Mouse (Mus musculus) heart, embryonic 11.5 days (tissue): ENCODE measurements around the gene Atxn1l. TPM values are rescaled to one million over a fixed set of nuclear protein-coding genes. Genes with fewer than 3 reads are reported as not detected.

Source experiments
- ATAC-seq: fragments of 200-750 bp; cut with Nextera tagmentation; replicated peaks from 2 replicates; pipeline ENCODE4 v1.8.0; 2017; ENCODE audit warnings: moderate library complexity; ENCODE audit not compliant: insufficient number of reproducible peaks, low FRiP score, low TSS enrichment
- H3K27ac ChIP-seq: fragments of 300-500 bp; sonication (generic); 2 replicates; pipeline ENCODE4 v1.5.1; 2014; ENCODE audit warnings: mild to moderate bottlenecking, low read depth, low read length
- H3K27me3 ChIP-seq: fragments of 300-500 bp; sonication (generic); 2 replicates; pipeline ENCODE4 v1.6.1; 2014; ENCODE audit warnings: mild to moderate bottlenecking, low read length, mixed read lengths; ENCODE audit not compliant: control insufficient read depth, insufficient read depth
- H3K36me3 ChIP-seq: fragments of 300-500 bp; sonication (generic); 2 replicates; pipeline ENCODE4 v1.6.1; 2014; ENCODE audit warnings: mild to moderate bottlenecking, low read length, moderate library complexity, mixed read lengths; ENCODE audit not compliant: control insufficient read depth, insufficient read depth
- H3K4me1 ChIP-seq: fragments of 300-500 bp; sonication (generic); 2 replicates; pipeline ENCODE4 v1.6.1; 2014; ENCODE audit warnings: low read length; ENCODE audit not compliant: control insufficient read depth, insufficient read depth
- H3K4me2 ChIP-seq: fragments of 300-500 bp; sonication (generic); 2 replicates; pipeline ENCODE4 v1.6.1; 2014; ENCODE audit warnings: mild to moderate bottlenecking, moderate library complexity
- H3K4me3 ChIP-seq: fragments of 300-500 bp; sonication (generic); 2 replicates; pipeline ENCODE4 v1.5.1; 2014; ENCODE audit warnings: low read depth, low read length
- H3K9ac ChIP-seq: fragments of 300-500 bp; sonication (generic); 2 replicates; pipeline ENCODE4 v1.6.1; 2014; ENCODE audit warnings: mild to moderate bottlenecking, low read depth, low read length, moderate library complexity
- H3K9me3 ChIP-seq: fragments of 300-500 bp; sonication (generic); replicated peaks from 2 replicates; pipeline ENCODE4 v1.6.1; 2016; ENCODE audit warnings: low read length; ENCODE audit not compliant: control insufficient read depth
- WGBS: fragments of 180-500 bp; shearing (Covaris S2); extraction: QIAGEN DNeasy Blood & Tissue Kit; methylation state at CpG from one replicate; pipeline ENCODE4 v1.1.7; 2014; ENCODE audit not compliant: insufficient replicate concordance; 5-methylcytosine and 5-hydroxymethylcytosine counted together
- polyA plus RNA-seq: library from polyadenylated mRNA; unstranded; fragments of >200 nt; fragmentation: Nextera tagmentation; extraction: Ambion mirVana; gene quantifications from 2 replicates; pipeline ENCODE4 v1.2.1, GENCODE M21; 2014

Gene Atxn1l
- polyA plus RNA-seq, result 5.4 and 5.5 TPM in 2 replicates

DNA sequence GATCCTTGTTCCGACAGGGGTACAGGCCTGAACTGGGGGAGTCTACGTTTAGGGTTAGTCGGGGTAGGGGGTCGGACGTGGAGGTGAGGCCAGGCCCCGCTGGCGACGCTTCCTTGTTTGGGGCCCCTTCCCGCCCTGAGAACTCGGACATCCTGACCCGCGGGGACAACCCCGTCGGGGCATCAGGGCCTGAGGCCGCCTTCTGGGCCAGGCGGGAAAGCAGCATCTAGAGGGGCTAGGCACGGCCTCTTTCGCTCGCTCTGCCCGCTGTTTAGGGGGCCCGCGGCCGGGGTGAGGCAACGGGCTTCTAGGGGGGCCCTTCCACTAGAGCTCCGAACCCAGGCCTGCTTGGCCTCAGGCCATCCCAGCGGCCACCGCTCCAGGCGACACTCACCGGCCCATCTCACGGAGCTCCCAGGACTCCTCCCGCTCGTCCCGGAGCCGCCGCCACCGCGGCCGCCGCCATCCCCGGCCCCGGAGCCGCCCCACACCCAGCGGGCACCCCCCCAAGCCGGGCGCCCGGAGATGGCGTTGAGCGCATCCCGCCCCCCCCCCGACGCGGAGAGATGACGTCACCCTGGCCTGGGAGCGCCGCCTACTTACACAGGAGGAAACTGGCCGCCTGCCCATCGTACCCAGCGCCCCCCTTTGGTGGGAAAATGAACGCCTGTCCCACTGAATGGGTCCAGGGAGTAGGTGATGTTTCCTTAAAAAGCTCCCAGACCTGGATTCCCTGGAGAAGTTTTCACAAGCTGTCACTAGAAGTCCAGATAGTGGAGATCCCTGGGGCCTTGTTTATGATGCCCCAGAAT, at the start of gene Atxn1l:
Gene Atxn1l (minus strand): TSS at position 503 of the 812 bp plus-strand sequence.
- H3K27me3 ChIP-seq, result no peaks in the 10 kb centered on the region
- H3K9me3 ChIP-seq, result no peaks in the 10 kb centered on the region
- peaks cover 8% of the 10 kb centered on the region for H3K4me1 ChIP-seq
- H3K27ac ChIP-seq, result peak within 1 kb of the TSS; percentile 47; the same call in 1 of the 2 replicates
- H3K36me3 ChIP-seq, result peaks cover 9% of the 10 kb centered on the region
- peak; percentile 88 for ATAC-seq
- H3K4me3 ChIP-seq, result peak within 1 kb of the TSS; percentile 80
- under 1% methylated on average over 59 of the region's 59 CpGs for WGBS
- peak within 1 kb of the TSS; percentile 94 for H3K9ac ChIP-seq
- H3K4me2 ChIP-seq, result peak within 1 kb of the TSS; percentile 83

DNA sequence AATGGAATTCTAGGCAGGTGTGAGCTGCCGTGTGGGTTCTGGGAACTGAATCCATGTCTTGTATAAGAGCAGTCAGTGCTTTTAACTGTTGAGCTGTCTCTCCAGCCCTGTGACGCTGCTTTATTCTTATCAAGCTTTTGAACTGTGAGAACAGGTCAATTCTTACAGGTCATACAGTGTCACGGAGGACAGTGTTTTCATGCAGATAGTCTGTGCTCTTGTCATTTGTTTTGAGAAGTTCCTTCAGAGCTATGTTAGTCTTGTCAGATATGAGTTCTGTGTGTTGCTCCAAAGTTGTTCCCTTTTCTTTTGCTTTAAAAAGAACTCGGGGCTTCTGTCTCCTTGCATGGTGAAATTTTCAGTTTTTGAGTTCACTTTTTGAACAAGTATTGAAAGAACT, 43.0 kb upstream of the Atxn1l start:
- H3K4me1 ChIP-seq, result peaks cover 4% of the 10 kb centered on the region
- WGBS, result 40% methylated on average over 4 of the region's 4 CpGs
- H3K9me3 ChIP-seq, result no peaks in the 10 kb centered on the region
- 0 out of 2 replicates have a peak overlapping the region, but pooled peaks have one; percentile 99 for H3K4me3 ChIP-seq
- H3K36me3 ChIP-seq, result no peaks in the 10 kb centered on the region
- no peak overlapping the region for H3K9ac ChIP-seq
- no peaks in the 10 kb centered on the region for H3K27me3 ChIP-seq
- H3K27ac ChIP-seq, result no peak overlapping the region
- H3K4me2 ChIP-seq, result peak overlapping the region; percentile 94
- ATAC-seq, result no peak

DNA sequence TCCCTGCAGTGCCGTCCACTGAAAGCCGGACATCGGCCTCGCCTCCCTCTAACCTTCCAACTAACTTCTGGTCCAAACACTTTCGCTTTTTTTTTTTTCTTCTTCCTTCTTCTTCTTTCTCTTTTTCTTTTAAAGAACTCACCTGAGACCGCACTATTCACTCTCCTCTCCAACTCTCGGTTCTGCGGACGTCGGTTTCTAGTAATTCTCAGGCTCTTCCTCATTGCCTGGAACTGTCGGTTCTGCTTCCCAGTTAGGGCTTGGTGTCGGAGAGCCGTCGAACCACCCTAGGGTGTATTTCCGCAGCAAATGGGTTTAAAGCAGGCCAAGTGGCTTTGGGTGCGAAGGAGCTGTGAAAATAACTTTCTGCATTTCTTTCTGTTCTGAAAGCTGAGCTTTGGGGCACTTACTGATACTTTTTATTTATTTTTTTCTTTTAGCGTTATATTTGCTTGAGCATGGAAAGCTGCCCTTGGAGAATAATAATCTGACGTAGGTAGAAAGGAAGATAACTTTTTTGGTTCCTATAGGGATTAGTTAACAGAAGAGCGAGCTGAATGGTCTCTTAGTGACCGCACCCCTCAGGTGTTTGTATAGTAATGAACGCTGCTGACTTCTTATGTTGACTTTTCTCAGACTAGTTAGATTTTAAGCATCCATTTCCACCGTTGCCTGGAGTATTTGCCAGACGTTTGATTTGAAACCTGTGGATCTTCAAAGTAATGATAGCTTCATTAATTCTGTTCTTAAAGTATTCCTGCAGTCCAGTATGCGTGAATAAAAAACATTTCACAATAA, 42.1 kb upstream of the Atxn1l start:
- Histone ChIP-seq H3K4me2 (peak overlapping the region; percentile 94), H3K4me3 (peak overlapping the region; percentile 99), H3K27ac (peak overlapping the region; percentile 99), H3K9me3 (no peaks in the 10 kb centered on the region), H3K36me3 (no peaks in the 10 kb centered on the region), H3K4me1 (peaks cover 4% of the 10 kb centered on the region), H3K27me3 (no peaks in the 10 kb centered on the region), H3K9ac (peak overlapping the region; percentile 97)
- 18% methylated on average over 24 of the region's 24 CpGs for WGBS
- ATAC-seq, result no peak

DNA sequence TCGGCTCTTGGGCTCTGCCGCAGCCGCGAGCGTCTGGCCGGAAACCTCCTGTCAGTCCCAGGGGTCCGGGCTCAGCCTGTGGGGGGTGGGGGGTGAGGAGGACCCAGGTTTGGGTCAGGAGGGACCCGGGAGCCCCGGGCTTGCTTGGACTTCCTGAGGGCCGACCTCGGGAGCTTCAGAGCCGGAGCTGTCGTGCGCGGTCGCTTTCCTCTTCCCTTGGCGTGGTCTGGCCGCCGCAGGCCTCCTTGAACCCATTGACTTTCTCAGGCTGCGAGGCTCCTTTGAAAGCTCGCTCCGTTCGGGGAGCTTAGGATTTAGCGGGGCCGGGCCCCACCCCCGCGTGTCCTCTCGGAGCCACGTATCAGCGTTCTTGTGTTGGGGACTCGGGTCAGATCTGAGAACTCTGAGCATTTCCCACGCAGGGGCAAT, 41.5 kb upstream of the Atxn1l start:
- peak overlapping the region; percentile 97 for H3K9ac ChIP-seq
- H3K4me1 ChIP-seq, result peaks cover 4% of the 10 kb centered on the region
- H3K4me2 ChIP-seq, result peak overlapping the region; percentile 94
- no peaks in the 10 kb centered on the region for H3K9me3 ChIP-seq
- H3K4me3 ChIP-seq, result peak overlapping the region; percentile 99
- under 1% methylated on average over 32 of the region's 32 CpGs for WGBS
- no peaks in the 10 kb centered on the region for H3K36me3 ChIP-seq
- H3K27ac ChIP-seq, result peak overlapping the region; percentile 99
- peak; percentile 57; the same call in 1 of the 2 replicates for ATAC-seq
- H3K27me3 ChIP-seq, result no peaks in the 10 kb centered on the region; the same call in 1 of the 2 replicates

DNA sequence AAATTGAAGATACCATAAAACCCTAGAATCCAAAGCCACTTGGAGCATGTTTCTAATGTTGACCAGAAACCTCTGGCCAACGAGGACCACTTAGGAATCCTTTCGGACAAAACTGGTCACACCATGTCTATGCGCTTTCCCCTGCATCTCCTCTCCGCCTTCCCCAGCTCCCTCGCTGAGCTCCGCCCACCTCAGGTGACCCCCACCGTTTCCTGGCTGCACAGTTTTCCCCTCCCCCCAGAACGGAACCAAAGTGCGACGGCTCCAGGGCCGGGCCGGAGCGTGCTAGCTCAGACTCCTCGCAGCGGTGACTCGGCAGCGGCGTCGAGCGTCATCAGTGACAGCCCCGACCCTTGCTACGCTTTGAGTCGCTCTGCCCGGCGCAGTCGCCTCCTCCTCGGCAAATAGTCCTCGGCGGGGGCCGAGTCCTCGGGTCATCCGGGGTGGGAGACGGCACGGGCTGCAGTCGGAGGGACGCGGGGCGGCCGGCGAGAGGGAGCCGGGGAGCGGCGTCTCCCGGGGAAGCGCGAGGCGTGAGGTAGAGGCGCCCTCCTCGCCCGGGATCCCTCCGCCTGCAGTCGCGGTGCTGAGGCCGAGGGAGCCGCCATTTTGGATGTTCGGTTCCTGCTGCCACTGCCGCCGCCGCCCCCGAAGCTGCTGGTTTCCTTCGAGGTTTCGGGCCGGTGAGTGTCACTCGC, 40.9 kb upstream of the Atxn1l start, which contains the start of gene Ap1g1:
Gene Ap1g1 (plus strand): TSS at position 275 of the 698 bp plus-strand sequence.
- under 1% methylated on average over 63 of the region's 64 CpGs for WGBS
- Histone ChIP-seq H3K9me3 (no peaks in the 10 kb centered on the region), H3K36me3 (no peaks in the 10 kb centered on the region), H3K4me1 (peaks cover 4% of the 10 kb centered on the region), H3K4me2 (peak within 1 kb of the TSS; percentile 94), H3K27me3 (no peaks in the 10 kb centered on the region; the same call in 1 of the 2 replicates), H3K4me3 (peak within 1 kb of the TSS; percentile 99), H3K27ac (peak within 1 kb of the TSS; percentile 99), H3K9ac (peak within 1 kb of the TSS; percentile 97)
- ATAC-seq, result peak; percentile 97

DNA sequence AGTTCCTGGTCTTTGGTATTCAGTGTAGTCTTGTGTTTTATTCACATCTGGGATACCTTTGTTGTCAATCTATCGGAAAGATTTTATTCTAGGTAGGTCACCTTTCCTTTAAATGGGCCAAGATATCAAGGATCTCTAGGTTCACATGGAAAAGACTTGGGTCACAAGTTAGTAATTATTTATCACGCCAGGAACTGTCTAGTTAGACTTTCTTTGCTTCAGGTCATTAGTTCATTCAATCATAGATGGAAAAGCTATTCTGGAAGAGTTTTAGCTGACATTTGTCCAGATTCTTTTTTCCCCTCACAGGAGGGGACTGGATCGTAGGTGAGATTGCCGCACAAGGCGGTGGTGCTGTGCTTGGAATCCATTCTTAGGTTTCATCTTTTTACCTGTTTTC, 40.3 kb upstream of the Atxn1l start:
- ATAC-seq, result no peak
- no peaks in the 10 kb centered on the region for H3K9me3 ChIP-seq
- peak overlapping the region; percentile 29; the same call in 1 of the 2 replicates for H3K27ac ChIP-seq
- H3K27me3 ChIP-seq, result no peaks in the 10 kb centered on the region; the same call in 1 of the 2 replicates
- WGBS, result 26% methylated on average over 5 of the region's 5 CpGs
- peaks cover 4% of the 10 kb centered on the region for H3K4me1 ChIP-seq
- H3K4me3 ChIP-seq, result peak overlapping the region; percentile 99
- peak overlapping the region; percentile 46; the same call in 1 of the 2 replicates for H3K9ac ChIP-seq
- no peaks in the 10 kb centered on the region for H3K36me3 ChIP-seq
- H3K4me2 ChIP-seq, result peak overlapping the region; percentile 94

DNA sequence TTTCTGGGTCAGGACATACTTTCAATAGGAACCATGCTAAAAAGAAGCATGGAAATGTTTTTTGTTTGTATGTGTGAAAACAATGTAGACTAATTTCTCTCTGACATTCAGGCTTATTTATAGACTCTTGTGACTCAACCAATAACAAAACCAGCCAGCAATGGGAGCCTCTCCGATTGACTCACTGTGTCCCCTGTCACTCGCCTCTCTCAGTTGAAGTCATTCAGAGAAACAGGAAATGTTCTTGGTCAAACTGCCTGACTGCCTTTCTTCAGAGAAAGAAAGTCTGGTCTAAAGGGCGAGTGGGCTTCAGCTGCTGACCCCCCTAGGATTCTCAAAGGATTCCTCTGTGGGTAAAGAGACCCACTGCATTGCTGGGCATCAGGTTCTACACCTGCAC, 35.6 kb upstream of the Atxn1l start:
- 36% methylated on average over 3 of the region's 3 CpGs for WGBS
- Histone ChIP-seq H3K4me3 (no peak overlapping the region), H3K9ac (no peak overlapping the region), H3K27ac (no peak overlapping the region), H3K4me2 (no peak overlapping the region), H3K9me3 (no peaks in the 10 kb centered on the region), H3K4me1 (no peaks in the 10 kb centered on the region), H3K27me3 (no peaks in the 10 kb centered on the region; the same call in 1 of the 2 replicates), H3K36me3 (no peaks in the 10 kb centered on the region)
- ATAC-seq, result no peak

DNA sequence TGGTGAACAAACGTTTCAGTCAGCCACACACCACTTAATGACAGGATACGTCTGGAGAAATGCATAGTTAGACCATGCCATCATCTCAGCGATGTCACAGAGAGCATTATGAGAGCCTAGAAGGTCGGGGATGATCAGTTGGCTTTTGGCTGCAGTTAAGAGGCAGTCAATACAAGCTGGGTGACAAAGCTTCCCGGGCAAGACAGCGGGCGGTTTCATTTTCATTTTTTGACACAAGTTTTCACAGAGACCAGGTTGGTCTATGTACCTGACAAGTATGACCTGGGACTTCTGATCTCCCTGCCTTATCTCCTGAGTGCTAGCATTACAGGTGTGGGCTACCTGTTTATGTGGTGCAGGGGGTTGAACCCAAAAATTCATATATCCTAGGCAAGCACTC, 28.5 kb upstream of the Atxn1l start:
- Histone ChIP-seq H3K9ac (no peak overlapping the region), H3K9me3 (no peaks in the 10 kb centered on the region; the same call in 1 of the 2 replicates), H3K27ac (no peak overlapping the region), H3K36me3 (no peaks in the 10 kb centered on the region), H3K4me3 (no peak overlapping the region), H3K4me1 (no peaks in the 10 kb centered on the region), H3K27me3 (no peaks in the 10 kb centered on the region), H3K4me2 (no peak overlapping the region)
- ATAC-seq, result no peak
- 62% methylated on average over 7 of the region's 7 CpGs for WGBS
